Mouse (Mus musculus) liver, postnatal 0 days (tissue): Measurements from ENCODE around the gene St7. TPM values are rescaled to one million over a fixed set of nuclear protein-coding genes. Genes with fewer than 3 reads are reported as not detected.

ENCODE experiments used
- ATAC-seq: fragments of 200-750 bp; cut with Nextera tagmentation; 2 replicates; pipeline ENCODE4 v1.8.0; 2017; ENCODE audit warnings: mild to moderate bottlenecking, moderate library complexity
- DNase-seq: peaks from one replicate; pipeline ENCODE4 v3.0.0-alpha.2; 2016
- H3K27ac ChIP-seq: fragments of 300-500 bp; sonication (generic); 2 replicates; pipeline ENCODE4 v1.5.1; 2014; ENCODE audit warnings: antibody characterized with exemption, moderate library complexity, mild to moderate bottlenecking, low read depth
- H3K27me3 ChIP-seq: fragments of 300-500 bp; sonication (generic); 2 replicates; pipeline ENCODE4 v1.6.1; 2014; ENCODE audit warnings: low read length, control low read depth, mixed read lengths; ENCODE audit not compliant: insufficient read depth
- H3K36me3 ChIP-seq: fragments of 300-500 bp; sonication (generic); replicated peaks from 2 replicates; pipeline ENCODE4 v1.6.1; 2014; ENCODE audit warnings: mild to moderate bottlenecking, control low read depth, low read length, moderate library complexity, mixed read lengths; ENCODE audit not compliant: insufficient read depth
- H3K4me1 ChIP-seq: fragments of 300-500 bp; sonication (generic); 2 replicates; pipeline ENCODE4 v1.6.1; 2014; ENCODE audit warnings: antibody characterized with exemption, mild to moderate bottlenecking, control low read depth; ENCODE audit not compliant: insufficient read depth
- H3K4me2 ChIP-seq: fragments of 300-500 bp; sonication (generic); 2 replicates; pipeline ENCODE4 v1.6.1; 2014; ENCODE audit warnings: low read depth, mild to moderate bottlenecking, low read length, moderate library complexity, mixed read lengths
- H3K4me3 ChIP-seq: fragments of 300-500 bp; sonication (generic); 2 replicates; pipeline ENCODE4 v1.5.1; 2014; ENCODE audit warnings: low read depth, low read length
- H3K9ac ChIP-seq: fragments of 300-500 bp; sonication (generic); replicated peaks from 2 replicates; pipeline ENCODE4 v1.6.1; 2014; ENCODE audit warnings: mild to moderate bottlenecking, moderate library complexity
- H3K9me3 ChIP-seq: fragments of 300-500 bp; sonication (generic); 2 replicates; pipeline ENCODE4 v1.6.1; 2016; ENCODE audit warnings: mild to moderate bottlenecking, control low read depth, low read length, mixed read lengths
- CTCF ChIP-seq: sonication (generic); IDR thresholded peaks from 2 replicates; pipeline ENCODE4 v1.5.1; 2016; ENCODE audit warnings: antibody characterized with exemption, low read depth
- EP300 ChIP-seq: IDR thresholded peaks from 2 replicates; pipeline ENCODE4 v1.6.1; 2016; ENCODE audit warnings: antibody characterized with exemption, low read depth, mild to moderate bottlenecking
- WGBS: fragments of 180-500 bp; shearing (Covaris S2); extraction: QIAGEN DNeasy Blood & Tissue Kit; methylation state at CpG from one replicate; pipeline ENCODE4 v1.1.7; 2014; ENCODE audit not compliant: insufficient replicate concordance; 5-methylcytosine and 5-hydroxymethylcytosine counted together
- polyA plus RNA-seq: library from polyadenylated mRNA; unstranded; fragments of >200 nt; fragmentation: Nextera tagmentation; extraction: Ambion mirVana; gene quantifications from 2 replicates; pipeline ENCODE4 v1.2.1, GENCODE M21; 2015

The St7 gene
- polyA plus RNA-seq, 1 experiment from 2014 or later, result 11.0 TPM

GRCm38 (mm10) chr6:17963455-17963854, 270.7 kb downstream of the St7 start:
- DNase-seq, result no peak
- TF ChIP-seq EP300, result no peak
- no peak for TF ChIP-seq CTCF
- Histone ChIP-seq H3K9me3 (no peaks in the 10 kb centered on the region), H3K9ac (no peak overlapping the region), H3K36me3 (no peaks in the 10 kb centered on the region), H3K4me1 (no peaks in the 10 kb centered on the region), H3K4me2 (no peak overlapping the region), H3K4me3 (no peak overlapping the region), H3K27ac (no peak overlapping the region), H3K27me3 (no peaks in the 10 kb centered on the region)
- WGBS, result 63% methylated on average over 3 of the region's 3 CpGs
- no peak for ATAC-seq

DNA sequence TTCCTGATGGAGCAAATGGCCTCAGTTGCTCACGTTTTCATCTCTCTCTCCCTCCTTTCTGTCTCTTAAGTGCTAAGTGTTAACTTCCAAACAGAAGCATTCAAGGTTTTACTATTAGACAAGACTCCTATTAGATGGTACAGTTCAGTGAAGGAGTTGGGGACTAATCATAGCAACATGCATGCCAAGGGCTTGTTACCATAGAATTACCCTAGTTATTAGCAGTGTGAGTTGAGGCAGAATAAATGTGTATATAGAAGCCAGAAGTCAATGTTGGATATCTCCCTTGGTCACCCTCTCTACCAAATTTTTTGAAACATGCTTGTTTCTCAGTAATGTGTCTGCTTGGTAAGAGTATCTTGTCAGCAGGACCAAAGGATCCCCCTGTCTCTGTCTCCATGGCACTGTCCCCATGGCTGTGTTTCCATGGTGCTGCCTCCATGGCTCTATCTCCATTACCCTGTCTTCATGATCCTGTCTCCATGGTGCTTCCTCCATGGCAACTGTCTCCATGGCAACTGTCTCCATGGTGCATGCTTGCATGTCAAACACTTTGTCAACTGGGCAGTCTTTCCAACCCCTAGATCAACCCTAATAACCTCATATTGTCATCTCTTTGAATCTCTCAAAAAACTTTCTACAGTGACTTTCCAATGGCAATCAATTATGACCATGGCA, 275.9 kb downstream of the St7 start:
- DNase-seq (no peak), ATAC-seq (no peak)
- TF ChIP-seq CTCF, result no peak
- no peak for TF ChIP-seq EP300
- H3K4me1 ChIP-seq, result no peaks in the 10 kb centered on the region
- WGBS, result 87% methylated on average over 1 of the region's 1 CpGs
- H3K36me3 ChIP-seq, result no peaks in the 10 kb centered on the region
- no peaks in the 10 kb centered on the region for H3K9me3 ChIP-seq
- H3K27ac ChIP-seq, result no peak overlapping the region
- no peaks in the 10 kb centered on the region for H3K27me3 ChIP-seq
- H3K4me3 ChIP-seq, result no peak overlapping the region
- no peak overlapping the region for H3K4me2 ChIP-seq
- no peak overlapping the region for H3K9ac ChIP-seq

DNA sequence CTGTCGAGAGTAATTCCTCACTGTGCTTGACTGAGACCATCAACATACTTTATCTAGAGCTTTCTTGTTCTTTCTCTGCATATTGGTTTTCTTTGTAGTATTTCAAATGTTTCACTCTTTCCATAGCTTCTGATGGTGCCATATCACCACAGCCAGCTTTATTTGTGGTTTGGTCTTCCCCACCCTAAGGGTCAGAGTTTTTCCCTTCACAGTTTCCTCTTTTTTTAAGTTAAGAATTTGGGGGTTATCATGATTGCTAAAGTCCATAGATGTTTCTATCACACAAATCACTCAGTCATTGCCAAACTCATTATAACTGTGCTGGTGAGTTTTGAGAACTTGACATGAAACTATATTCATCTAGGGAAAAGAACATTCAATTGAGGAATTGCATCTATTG, 277.1 kb downstream of the St7 start:
- Histone ChIP-seq H3K27ac (no peak overlapping the region), H3K4me2 (no peak overlapping the region), H3K9ac (no peak overlapping the region), H3K9me3 (no peaks in the 10 kb centered on the region), H3K4me1 (no peaks in the 10 kb centered on the region), H3K36me3 (no peaks in the 10 kb centered on the region), H3K27me3 (no peaks in the 10 kb centered on the region), H3K4me3 (no peak overlapping the region)
- DNase-seq (no peak), ATAC-seq (no peak)
- WGBS, result 33% methylated on average over 1 of the region's 1 CpGs
- TF ChIP-seq CTCF (no peak), EP300 (no peak)

GRCm38 (mm10) chr6:17971393-17971792, 278.7 kb downstream of the St7 start:
- H3K9me3 ChIP-seq, result no peaks in the 10 kb centered on the region
- no peak overlapping the region for H3K9ac ChIP-seq
- H3K27me3 ChIP-seq, result no peaks in the 10 kb centered on the region
- H3K36me3 ChIP-seq, result no peaks in the 10 kb centered on the region
- H3K4me2 ChIP-seq, result no peak overlapping the region
- no peak overlapping the region for H3K4me3 ChIP-seq
- ATAC-seq (no peak), DNase-seq (no peak)
- H3K4me1 ChIP-seq, result no peaks in the 10 kb centered on the region
- no peak for TF ChIP-seq EP300
- no peak for TF ChIP-seq CTCF
- H3K27ac ChIP-seq, result no peak overlapping the region

- TF ChIP-seq EP300, result no peak
- TF ChIP-seq CTCF, result no peak
- no peak for DNase-seq
- no peak for ATAC-seq
- H3K27me3 ChIP-seq, result no peaks in the 10 kb centered on the region
- H3K27ac ChIP-seq, result no peak overlapping the region
- H3K4me1 ChIP-seq, result no peaks in the 10 kb centered on the region
- H3K4me2 ChIP-seq, result no peak overlapping the region
- WGBS, result 78% methylated on average over 3 of the region's 3 CpGs
- no peak overlapping the region for H3K4me3 ChIP-seq
- H3K36me3 ChIP-seq, result no peaks in the 10 kb centered on the region
- H3K9me3 ChIP-seq, result no peaks in the 10 kb centered on the region
- H3K9ac ChIP-seq, result no peak overlapping the region
Measured at GRCm38 (mm10) chr6:17974416-17974815, 281.7 kb downstream of the St7 start.

- ATAC-seq, result no peak
- TF ChIP-seq CTCF, result no peak
- TF ChIP-seq EP300, result no peak
- no peak for DNase-seq
- no peak overlapping the region for H3K9ac ChIP-seq
- H3K27ac ChIP-seq, result no peak overlapping the region
- WGBS, result 47% methylated on average over 1 of the region's 1 CpGs
- H3K9me3 ChIP-seq, result no peaks in the 10 kb centered on the region
- H3K27me3 ChIP-seq, result no peaks in the 10 kb centered on the region
- H3K36me3 ChIP-seq, result no peaks in the 10 kb centered on the region
- no peak overlapping the region for H3K4me3 ChIP-seq
- H3K4me1 ChIP-seq, result no peaks in the 10 kb centered on the region
- H3K4me2 ChIP-seq, result no peak overlapping the region
Measured at GRCm38 (mm10) chr6:17977165-17977564, 284.4 kb downstream of the St7 start.

GRCm38 (mm10) chr6:17978324-17978723, 285.6 kb downstream of the St7 start:
- no peaks in the 10 kb centered on the region for H3K4me1 ChIP-seq
- TF ChIP-seq CTCF (no peak), EP300 (no peak)
- no peaks in the 10 kb centered on the region for H3K27me3 ChIP-seq
- no peak overlapping the region for H3K27ac ChIP-seq
- 70% methylated on average over 5 of the region's 5 CpGs for WGBS
- H3K9ac ChIP-seq, result no peak overlapping the region
- no peaks in the 10 kb centered on the region for H3K36me3 ChIP-seq
- no peak overlapping the region for H3K4me2 ChIP-seq
- no peak for ATAC-seq
- no peak overlapping the region for H3K4me3 ChIP-seq
- no peaks in the 10 kb centered on the region for H3K9me3 ChIP-seq
- DNase-seq, result no peak
